ENCODE assay signal across 13 mouse cellular contexts in the genomic region with DNA sequence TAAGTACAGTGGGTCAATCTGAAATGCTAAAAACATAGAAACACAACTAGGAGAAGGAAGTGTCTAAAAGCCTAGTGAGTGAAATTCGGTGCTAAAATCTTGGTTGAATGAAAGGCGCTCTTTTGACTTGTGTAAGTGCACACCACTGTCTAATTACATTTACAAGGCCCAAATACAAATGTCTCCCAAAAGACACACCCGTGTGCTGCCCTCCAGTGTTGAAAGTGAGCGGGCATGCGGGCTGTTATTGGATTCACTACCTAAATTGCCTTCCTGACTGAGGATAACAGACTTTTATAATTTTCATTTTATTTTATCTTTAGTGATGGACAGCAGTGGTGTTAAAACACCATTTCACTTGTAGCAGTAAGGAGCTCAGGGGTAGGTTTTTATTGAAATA.
DNase-seq lines count a peak whose midpoint lies in the region; ATAC-seq and TF ChIP-seq lines count a peak whose summit lies in the region.
"Had no signal": no experiment of that assay in that cellular context is flagged by ENCODE, and none has a peak within 500 bp of the region (broad histone marks: within the 10 kb centered on the region; RNA-seq: fewer than 3 reads in every experiment).

No protein-coding gene starts in this region.

- ATAC-seq in forebrain, embryonic 14.5 days = no peak
- no peak for ATAC-seq in forebrain, embryonic 15.5 days (replicated peaks)
- ATAC-seq in lung, postnatal 0 days = no peak

- H3K36me3 ChIP-seq in forebrain, embryonic 14.5 days (ENCODE audit: control insufficient read depth, insufficient read depth, low read length) = no peaks in the 10 kb centered on the region
- H3K36me3 ChIP-seq in forebrain, embryonic 15.5 days = no peaks in the 10 kb centered on the region
- no peaks in the 10 kb centered on the region for H3K36me3 ChIP-seq in lung, postnatal 0 days (ENCODE audit: insufficient read depth, low read length)
- H3K36me3 ChIP-seq: G1E; limb, embryonic 13.5 days had no signal

- H3K27ac ChIP-seq in forebrain, embryonic 14.5 days (ENCODE audit: low read depth, low read length) = no peak overlapping the region
- no peak overlapping the region for H3K27ac ChIP-seq in forebrain, embryonic 15.5 days (replicated peaks)
- H3K27ac ChIP-seq in lung, postnatal 0 days (ENCODE audit: low read length) = no peak overlapping the region
- H3K27ac ChIP-seq in cortical plate, adult 2 months (ENCODE audit: insufficient read depth, low read length) = no peak overlapping the region
- H3K27ac ChIP-seq: limb, embryonic 13.5 days had no signal

- H3K4me3 ChIP-seq in forebrain, embryonic 14.5 days (ENCODE audit: low read depth, low read length) = no peak overlapping the region
- H3K4me3 ChIP-seq in forebrain, embryonic 15.5 days = no peak overlapping the region
- no peak overlapping the region for H3K4me3 ChIP-seq in lung, postnatal 0 days (ENCODE audit: low read depth, low read length)
- H3K4me3 ChIP-seq in cortical plate, adult 2 months (ENCODE audit: insufficient read depth, low read length) = no peak overlapping the region
- H3K4me3 ChIP-seq: limb, embryonic 13.5 days had no signal

- H3K4me2 ChIP-seq in forebrain, embryonic 14.5 days (ENCODE audit: low read length) = no peak overlapping the region
- H3K4me2 ChIP-seq in forebrain, embryonic 15.5 days (replicated peaks) = no peak overlapping the region
- H3K4me2 ChIP-seq in lung, postnatal 0 days (replicated peaks; ENCODE audit: low read depth, low read length) = no peak overlapping the region
- H3K4me2 ChIP-seq: limb, embryonic 13.5 days had no signal

- TF ChIP-seq CTCF in lung, postnatal 0 days (IDR thresholded peaks at IDR 0.05) = peak; percentile 16; the same call in 1 of the 2 replicates
- peak; percentile 43; the same call in 1 of the 2 replicates for TF ChIP-seq CTCF in cortical plate, adult 2 months (IDR thresholded peaks at IDR 0.05; ENCODE audit: extremely low read depth, insufficient read depth, low read length)

- no peaks in the 10 kb centered on the region for H3K9me3 ChIP-seq in forebrain, embryonic 14.5 days (replicated peaks; ENCODE audit: control insufficient read depth, low read length)
- H3K9me3 ChIP-seq in forebrain, embryonic 15.5 days = no peaks in the 10 kb centered on the region
- no peaks in the 10 kb centered on the region for H3K9me3 ChIP-seq in lung, postnatal 0 days (ENCODE audit: low read length)
- H3K9me3 ChIP-seq: limb, embryonic 13.5 days had no signal

- DNase-seq in forebrain, embryonic 14.5 days (ENCODE audit: low spot score) = peak; percentile 54
- DNase-seq in lung, postnatal 0 days (ENCODE audit: low spot score) = no peak
- DNase-seq in lung, postnatal 4 days = no peak
- DNase-seq in brain, adult 2 months (ENCODE audit: low read depth, low spot score) = peak; percentile 62
- no peak for DNase-seq in ovary, postnatal 14 days (ENCODE audit: low spot score)
- DNase-seq: gastrocnemius, postnatal 25 days; heart, postnatal 14 days; lung, postnatal 14 days; thymus, adult 18-20 months had no signal

- H3K27me3 ChIP-seq in forebrain, embryonic 14.5 days (replicated peaks; ENCODE audit: control insufficient read depth, insufficient read depth, low read length) = no peaks in the 10 kb centered on the region
- no peaks in the 10 kb centered on the region for H3K27me3 ChIP-seq in forebrain, embryonic 15.5 days
- H3K27me3 ChIP-seq in lung, postnatal 0 days (replicated peaks; ENCODE audit: insufficient read depth, low read length) = no peaks in the 10 kb centered on the region
- H3K27me3 ChIP-seq: limb, embryonic 13.5 days had no signal

- 34% methylated on average over 5 of the region's 5 CpGs for WGBS in forebrain, embryonic 14.5 days
- 33% methylated on average over 5 of the region's 5 CpGs for WGBS in forebrain, embryonic 15.5 days
- WGBS in lung, postnatal 0 days = 83% methylated on average over 5 of the region's 5 CpGs

- H3K9ac ChIP-seq in forebrain, embryonic 14.5 days (ENCODE audit: low read length) = no peak overlapping the region
- H3K9ac ChIP-seq in forebrain, embryonic 15.5 days (replicated peaks) = no peak overlapping the region
- H3K9ac ChIP-seq in lung, postnatal 0 days (replicated peaks; ENCODE audit: low read depth) = no peak overlapping the region
- H3K9ac ChIP-seq: limb, embryonic 13.5 days had no signal

- TF ChIP-seq EP300 in lung, postnatal 0 days (IDR thresholded peaks at IDR 0.05) = no peak

- H3K4me1 ChIP-seq in forebrain, embryonic 14.5 days (ENCODE audit: control insufficient read depth, insufficient read depth, low read length) = peaks cover 20% of the 10 kb centered on the region
- peaks cover 30% of the 10 kb centered on the region for H3K4me1 ChIP-seq in forebrain, embryonic 15.5 days
- no peaks in the 10 kb centered on the region for H3K4me1 ChIP-seq in lung, postnatal 0 days (ENCODE audit: insufficient read depth, low read depth, low read length)
- H3K4me1 ChIP-seq in cortical plate, adult 2 months (ENCODE audit: control insufficient read depth, insufficient read depth, low read length) = no peaks in the 10 kb centered on the region
- H3K4me1 ChIP-seq: limb, embryonic 13.5 days had no signal

- no peak for TF ChIP-seq POLR2A in cortical plate, adult 2 months (IDR thresholded peaks at IDR 0.05; ENCODE audit: extremely low read depth, insufficient read depth, low read length)

Comparison
In these comparisons a context has a peak if more than half of its experiments do, and no peak if none do; other contexts are left out.
1. DNase-seq: peak in forebrain, embryonic 14.5 days (single experiment) and brain, adult 2 months (single experiment); none in lung, postnatal 0 days (single experiment), lung, postnatal 4 days (0 of 2) and ovary, postnatal 14 days (single experiment).